Mouse (Mus musculus) stomach, postnatal 0 days (tissue): ENCODE data around the gene Trpm3. TPM values are rescaled to one million over a fixed set of nuclear protein-coding genes. Genes with fewer than 3 reads are reported as not detected.

Experiments used
- ATAC-seq: fragments of 200-750 bp; cut with Nextera tagmentation; 2 replicates; pipeline ENCODE4 v1.8.0; 2017; ENCODE audit not compliant: low FRiP score, low TSS enrichment
- DNase-seq: peaks from one replicate; pipeline ENCODE4 v3.0.0-alpha.2; 2016; ENCODE audit warnings: low spot score
- H3K27ac ChIP-seq: fragments of 300-500 bp; sonication (generic); replicated peaks from 2 replicates; pipeline ENCODE4 v1.5.1; 2014; ENCODE audit warnings: mild to moderate bottlenecking, control low read depth
- H3K27me3 ChIP-seq: fragments of 300-500 bp; sonication (generic); 2 replicates; pipeline ENCODE4 v1.6.1; 2014; ENCODE audit warnings: low read length; ENCODE audit not compliant: control insufficient read depth, insufficient read depth
- H3K36me3 ChIP-seq: fragments of 300-500 bp; sonication (generic); 2 replicates; pipeline ENCODE4 v1.6.1; 2014; ENCODE audit warnings: low read length, mixed read lengths; ENCODE audit not compliant: control insufficient read depth, insufficient read depth
- H3K4me1 ChIP-seq: fragments of 300-500 bp; sonication (generic); replicated peaks from 2 replicates; pipeline ENCODE4 v1.6.1; 2014; ENCODE audit warnings: antibody characterized with exemption; ENCODE audit not compliant: control insufficient read depth, insufficient read depth
- H3K4me2 ChIP-seq: fragments of 300-500 bp; sonication (generic); replicated peaks from 2 replicates; pipeline ENCODE4 v1.6.1; 2014; ENCODE audit warnings: low read depth, mild to moderate bottlenecking, control low read depth, moderate library complexity
- H3K4me3 ChIP-seq: fragments of 300-500 bp; sonication (generic); 2 replicates; pipeline ENCODE4 v1.5.1; 2014; ENCODE audit warnings: low read depth, low read length, control low read depth
- H3K9ac ChIP-seq: fragments of 300-500 bp; sonication (generic); 2 replicates; pipeline ENCODE4 v1.6.1; 2014; ENCODE audit warnings: mild to moderate bottlenecking, low read length, control low read depth, mixed read lengths
- H3K9me3 ChIP-seq: fragments of 300-500 bp; sonication (generic); 2 replicates; pipeline ENCODE4 v1.6.1; 2016; ENCODE audit warnings: low read length; ENCODE audit not compliant: control insufficient read depth
- CTCF ChIP-seq: IDR thresholded peaks from 2 replicates; pipeline ENCODE4 v1.5.1; 2016; ENCODE audit warnings: antibody characterized with exemption, low read depth, mild to moderate bottlenecking, moderate library complexity
- EP300 ChIP-seq: optimal IDR thresholded peaks from 2 replicates; pipeline ENCODE3; 2016; ENCODE audit warnings: antibody characterized with exemption
- WGBS: fragments of 180-500 bp; shearing (Covaris S2); extraction: QIAGEN DNeasy Blood & Tissue Kit; methylation state at CpG from one replicate; pipeline ENCODE4 v1.1.7; 2014; 5-methylcytosine and 5-hydroxymethylcytosine counted together
- polyA plus RNA-seq: library from polyadenylated mRNA; unstranded; fragments of >200 nt; fragmentation: Nextera tagmentation; extraction: Ambion mirVana; gene quantifications from 2 replicates; pipeline ENCODE4 v1.2.1, GENCODE M21; 2015

Trpm3 gene
- polyA plus RNA-seq, 1 experiment from 2014 or later, result 0.33 TPM

GRCm38 (mm10) chr19:22473030-22473712 lies 334.3 kb downstream of the Trpm3 start:
- no peak overlapping the region for H3K27ac ChIP-seq
- no peak for ATAC-seq

GRCm38 (mm10) chr19:22478295-22478989 lies 339.6 kb downstream of the Trpm3 start:
- 85% methylated on average over 6 of the region's 6 CpGs for WGBS
- DNase-seq (no peak), ATAC-seq (no peak)
- Histone ChIP-seq H3K27me3 (no peaks in the 10 kb centered on the region), H3K9me3 (no peaks in the 10 kb centered on the region), H3K4me2 (no peak overlapping the region), H3K36me3 (no peaks in the 10 kb centered on the region), H3K27ac (no peak overlapping the region), H3K4me3 (no peak overlapping the region), H3K4me1 (no peaks in the 10 kb centered on the region), H3K9ac (no peak overlapping the region)
- TF ChIP-seq CTCF (no peak), EP300 (no peak)

More at GRCm38 (mm10) chr19:22473030-22473712, 334.3 kb downstream of the Trpm3 start:
- Histone ChIP-seq H3K4me1 (no peaks in the 10 kb centered on the region), H3K9me3 (no peaks in the 10 kb centered on the region), H3K36me3 (no peaks in the 10 kb centered on the region), H3K4me3 (no peak overlapping the region), H3K9ac (no peak overlapping the region), H3K27me3 (no peaks in the 10 kb centered on the region), H3K4me2 (no peak overlapping the region)
- TF ChIP-seq CTCF, result no peak
- no peak for TF ChIP-seq EP300
- no peak for DNase-seq
- WGBS, result 55% methylated on average over 4 of the region's 4 CpGs

DNA sequence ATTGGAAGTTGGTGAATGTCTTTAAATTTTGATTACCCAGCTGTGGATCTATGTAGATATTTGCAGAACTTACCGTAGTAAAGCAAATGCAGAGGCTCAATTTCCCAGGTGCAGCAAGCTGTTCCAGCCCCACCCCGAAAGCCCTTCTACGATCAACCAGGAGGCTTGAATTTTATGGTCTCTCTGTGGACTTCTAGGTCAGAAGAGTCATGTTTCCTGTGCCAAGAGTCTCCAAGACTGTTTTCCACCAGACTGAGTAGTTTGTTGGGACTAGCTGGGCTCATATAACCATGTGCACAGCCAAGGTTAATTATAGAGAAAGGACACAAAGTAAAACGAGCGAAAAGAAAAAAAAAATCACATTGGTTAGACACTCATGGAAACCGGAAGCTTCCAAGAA lies 364.6 kb downstream of the Trpm3 start:
- no peak overlapping the region for H3K4me3 ChIP-seq
- WGBS, result 80% methylated on average over 6 of the region's 6 CpGs
- no peak overlapping the region for H3K27ac ChIP-seq
- no peaks in the 10 kb centered on the region for H3K36me3 ChIP-seq
- no peaks in the 10 kb centered on the region for H3K4me1 ChIP-seq
- H3K9ac ChIP-seq, result no peak overlapping the region
- H3K27me3 ChIP-seq, result no peaks in the 10 kb centered on the region
- no peaks in the 10 kb centered on the region for H3K9me3 ChIP-seq
- no peak for DNase-seq
- H3K4me2 ChIP-seq, result no peak overlapping the region
- no peak for ATAC-seq
- TF ChIP-seq CTCF (no peak), EP300 (no peak)

- Histone ChIP-seq H3K27me3 (no peaks in the 10 kb centered on the region), H3K4me3 (no peak overlapping the region)
These were observed 379.7 kb downstream of the Trpm3 start for GRCm38 (mm10) chr19:22518508-22518907.

GRCm38 (mm10) chr19:22527944-22528343 lies 389.1 kb downstream of the Trpm3 start:
- Histone ChIP-seq H3K9ac (no peak overlapping the region), H3K4me3 (no peak overlapping the region), H3K27me3 (no peaks in the 10 kb centered on the region), H3K27ac (no peak overlapping the region), H3K4me1 (no peaks in the 10 kb centered on the region), H3K4me2 (no peak overlapping the region), H3K36me3 (no peaks in the 10 kb centered on the region), H3K9me3 (no peaks in the 10 kb centered on the region)
- DNase-seq, result no peak
- no peak for ATAC-seq
- TF ChIP-seq CTCF, result no peak
- no peak for TF ChIP-seq EP300

More at GRCm38 (mm10) chr19:22518508-22518907, 379.7 kb downstream of the Trpm3 start:
- H3K9ac ChIP-seq, result no peak overlapping the region
- H3K4me1 ChIP-seq, result no peaks in the 10 kb centered on the region
- DNase-seq, result no peak
- no peak overlapping the region for H3K27ac ChIP-seq
- no peak for ATAC-seq
- no peak overlapping the region for H3K4me2 ChIP-seq
- TF ChIP-seq EP300 (no peak), CTCF (no peak)
- 71% methylated on average over 6 of the region's 6 CpGs for WGBS
- no peaks in the 10 kb centered on the region for H3K36me3 ChIP-seq
- H3K9me3 ChIP-seq, result no peaks in the 10 kb centered on the region
